Mouse (Mus musculus): ENCODE results near the gene Fndc5. TPM values are rescaled to one million over a fixed set of nuclear protein-coding genes. Genes with fewer than 3 reads are reported as not detected.
A peak's percentile ranks its signal among the peaks of the same experiment; 100 is the strongest.

Gene Fndc5
- total RNA-seq, 2 experiments from 2014 or later = 76.2 to 78.0 TPM

GRCm38 (mm10) chr4:129147552-129148103 is 10.8 kb downstream of the Fndc5 start:
- no peak for DNase-seq

GRCm38 (mm10) chr4:129149321-129149720 is 12.5 kb downstream of the Fndc5 start:
- DNase-seq = no peak

GRCm38 (mm10) chr4:129151276-129151811 is 14.5 kb downstream of the Fndc5 start:
- DNase-seq = no peak

- no peak for DNase-seq
These were observed 20.7 kb downstream of the Fndc5 start for GRCm38 (mm10) chr4:129157541-129157940.

- DNase-seq = no peak
These were observed 21.8 kb downstream of the Fndc5 start for GRCm38 (mm10) chr4:129158549-129158948.

GRCm38 (mm10) chr4:129161076-129161475 is 24.3 kb downstream of the Fndc5 start:
- DNase-seq = no peak

- no peak for DNase-seq
These were observed 24.9 kb downstream of the Fndc5 start for GRCm38 (mm10) chr4:129161581-129162255.

GRCm38 (mm10) chr4:129172529-129172928 is 35.7 kb downstream of the Fndc5 start:
- no peak for DNase-seq

- no peak for DNase-seq
These were observed 42.8 kb downstream of the Fndc5 start for GRCm38 (mm10) chr4:129179560-129179959.

- DNase-seq = no peak
These were observed 51.4 kb downstream of the Fndc5 start for GRCm38 (mm10) chr4:129188041-129188659.

- peak; percentile 61 to 66 for DNase-seq
These were observed 52.2 kb downstream of the Fndc5 start for GRCm38 (mm10) chr4:129188803-129189541.

- peak; percentile 95 for DNase-seq
These were observed 53.0 kb downstream of the Fndc5 start, which contains the start of the genes S100pbp and Yars for GRCm38 (mm10) chr4:129189542-129190519. TSS of gene S100pbp (minus strand) at chr4:129189727. TSS of gene Yars (plus strand) at chr4:129189760.

- DNase-seq = no peak
These were observed 53.7 kb downstream of the Fndc5 start for GRCm38 (mm10) chr4:129190538-129190937.

- DNase-seq = no peak
These were observed 54.9 kb downstream of the Fndc5 start for GRCm38 (mm10) chr4:129191691-129192090.

Other genes with a start within 250 kb of the Fndc5 start
- 10 to 100 TPM; 38.7 to 39.5 TPM for gene Azin2, start 174.6 kb upstream of the Fndc5 start, total RNA-seq (2021)
- gene Ak2, start 145.0 kb upstream of the Fndc5 start, total RNA-seq (2021) = 10 to 100 TPM; 26.3 to 26.9 TPM
- gene Rnf19b, start 78.7 kb upstream of the Fndc5 start, total RNA-seq (2021) = 10 to 100 TPM; 40.7 to 45.9 TPM
- not detected for gene Tmem54, start 31.5 kb upstream of the Fndc5 start, total RNA-seq (2021)
- 1,000 to 10,000 TPM; 2,384 to 2,720 TPM for gene Hpca, start 15.0 kb upstream of the Fndc5 start, total RNA-seq (2021)
- gene S100pbp, start 52.7 kb downstream of the Fndc5 start, total RNA-seq (2021) = 10 to 100 TPM; 31.8 to 34.8 TPM
- gene Yars, start 52.8 kb downstream of the Fndc5 start, total RNA-seq (2021) = 10 to 100 TPM; 84.4 to 95.9 TPM
- gene C77080, start 124.4 kb downstream of the Fndc5 start, total RNA-seq (2021) = 1 to 10 TPM; 5.8 TPM
- 1 to 10 TPM in 1 of 2 experiments, under 1 TPM in 1; 0.56 to 1.1 TPM for gene Sync, start 150.6 kb downstream of the Fndc5 start, total RNA-seq (2021)
- 100 to 1,000 TPM; 123 to 129 TPM for gene Rbbp4, start 198.4 kb downstream of the Fndc5 start, total RNA-seq (2021)
- gene Zbtb8os, start 198.7 kb downstream of the Fndc5 start, total RNA-seq (2021) = 10 to 100 TPM; 29.4 to 35.8 TPM
- gene Zbtb8a, start 241.1 kb downstream of the Fndc5 start, total RNA-seq (2021) = 1 to 10 TPM; 3.0 to 4.1 TPM

All from layer of hippocampus, postnatal 36 days (tissue).